Mouse (Mus musculus) frontal cortex, postnatal 25 days (tissue): ENCODE results near the gene Ghrl.
"Not testable (repeated sequence)": the region's sequence is repeated elsewhere in the genome, so short reads cannot be mapped to it uniquely, and the experiment has no call there.

Source experiments
- DNase-seq, 2 experiments: peaks; one replicate each; pipeline ENCODE4 v3.0.0; 2022; ENCODE audit warnings: low spot score in 2 of 2

The Ghrl gene

GRCm38 (mm10) chr6:113696582-113697221 is 23.0 kb downstream of the Ghrl start, which contains the start of gene Tatdn2:
Gene Tatdn2, plus strand, starts transcription at chr6:113697050.
- peak; percentile 82 to 93 for DNase-seq

- no peak for DNase-seq
Observed at GRCm38 (mm10) chr6:113695766-113696355, 23.8 kb downstream of the Ghrl start.

- DNase-seq, result no peak
Observed at GRCm38 (mm10) chr6:113695203-113695602, 24.5 kb downstream of the Ghrl start.

- DNase-seq, result no peak
Observed at GRCm38 (mm10) chr6:113693377-113693776, 26.3 kb downstream of the Ghrl start.

GRCm38 (mm10) chr6:113692661-113693133 is 27.0 kb downstream of the Ghrl start:
- DNase-seq, result no peak

- DNase-seq, result no peak
Observed at GRCm38 (mm10) chr6:113691084-113691462, 28.6 kb downstream of the Ghrl start.

- no peak for DNase-seq
Observed at GRCm38 (mm10) chr6:113690400-113691083, 29.1 kb downstream of the Ghrl start.

- no peak for DNase-seq
Observed at GRCm38 (mm10) chr6:113690008-113690399, 29.7 kb downstream of the Ghrl start.

- no peak for DNase-seq
Observed at GRCm38 (mm10) chr6:113686551-113687125, 33.0 kb downstream of the Ghrl start.

GRCm38 (mm10) chr6:113683081-113683825 is 36.4 kb downstream of the Ghrl start:
- DNase-seq, result no peak

GRCm38 (mm10) chr6:113681271-113681670 is 38.4 kb downstream of the Ghrl start:
- DNase-seq, result peak; percentile 70 to 73

- no peak for DNase-seq
Observed at GRCm38 (mm10) chr6:113679993-113680566, 39.6 kb downstream of the Ghrl start.

GRCm38 (mm10) chr6:113678246-113679012 is 41.3 kb downstream of the Ghrl start:
- no peak for DNase-seq

GRCm38 (mm10) chr6:113677070-113677734 is 42.5 kb downstream of the Ghrl start:
- no peak for DNase-seq

GRCm38 (mm10) chr6:113675991-113676390 is 43.7 kb downstream of the Ghrl start:
- DNase-seq, result no peak

GRCm38 (mm10) chr6:113675234-113675633 is 44.4 kb downstream of the Ghrl start:
- no peak for DNase-seq

- DNase-seq, result no peak
Observed at GRCm38 (mm10) chr6:113672989-113673388, 46.7 kb downstream of the Ghrl start.

GRCm38 (mm10) chr6:113672029-113672428 is 47.7 kb downstream of the Ghrl start:
- DNase-seq, result not testable (repeated sequence)

- no peak for DNase-seq
Observed at GRCm38 (mm10) chr6:113669821-113670220, 49.9 kb downstream of the Ghrl start.
